Mouse (Mus musculus) urinary bladder, adult 2 months (tissue): Measurements from ENCODE around the gene Msl3l2. TPM values are rescaled to one million over a fixed set of nuclear protein-coding genes. Genes with fewer than 3 reads are reported as not detected.

Experiments
- DNase-seq: peaks from one replicate; pipeline ENCODE4 v3.0.0; 2022; ENCODE audit warnings: low spot score
- polyA plus RNA-seq: library from polyadenylated mRNA; depleted of rRNA; stranded (reverse); fragments of >200 nt; gene quantifications from 2 replicates; pipeline ENCODE4 v1.2.3, GENCODE M21; 2012; rRNA removed

Gene Msl3l2
- 7.8 and 8.4 TPM in 2 replicates for polyA plus RNA-seq

GRCm38 (mm10) chr10:56106333-56106995, at the start of gene Msl3l2:
Msl3l2 (plus strand) TSS chr10:56106917.
- DNase-seq, result peak; percentile 46

GRCm38 (mm10) chr10:56058979-56059422, 47.7 kb upstream of the Msl3l2 start:
- no peak for DNase-seq

- no peak for DNase-seq
Observed at GRCm38 (mm10) chr10:56061238-56061830, 45.4 kb upstream of the Msl3l2 start.

- no peak for DNase-seq
Observed at GRCm38 (mm10) chr10:56062746-56063145, 44.0 kb upstream of the Msl3l2 start.

- no peak for DNase-seq
Observed at GRCm38 (mm10) chr10:56089714-56090113, 17.0 kb upstream of the Msl3l2 start.

- DNase-seq, result no peak
Observed at GRCm38 (mm10) chr10:56094586-56094985, 12.1 kb upstream of the Msl3l2 start.

- DNase-seq, result no peak
Observed at GRCm38 (mm10) chr10:56096757-56097156, 10.0 kb upstream of the Msl3l2 start.

- DNase-seq, result no peak
Observed at GRCm38 (mm10) chr10:56099126-56099525, 7.6 kb upstream of the Msl3l2 start.

- no peak for DNase-seq
Observed at GRCm38 (mm10) chr10:56099641-56100310, 6.9 kb upstream of the Msl3l2 start.

- no peak for DNase-seq
Observed at GRCm38 (mm10) chr10:56106996-56107334, 248 bp downstream of the Msl3l2 start.

- DNase-seq, result peak; percentile 46
Observed at GRCm38 (mm10) chr10:56114951-56115635, 8.4 kb downstream of the Msl3l2 start.

GRCm38 (mm10) chr10:56115636-56116180, 9.0 kb downstream of the Msl3l2 start:
- no peak for DNase-seq

GRCm38 (mm10) chr10:56126972-56127371, 20.3 kb downstream of the Msl3l2 start:
- no peak for DNase-seq

- no peak for DNase-seq
Observed at GRCm38 (mm10) chr10:56129642-56130041, 22.9 kb downstream of the Msl3l2 start.

GRCm38 (mm10) chr10:56137191-56137590, 30.5 kb downstream of the Msl3l2 start:
- no peak for DNase-seq

GRCm38 (mm10) chr10:56148920-56149319, 42.2 kb downstream of the Msl3l2 start:
- DNase-seq, result no peak

- DNase-seq, result no peak
Observed at GRCm38 (mm10) chr10:56156956-56157355, 50.2 kb downstream of the Msl3l2 start.

- DNase-seq, result no peak
Observed at GRCm38 (mm10) chr10:56158207-56158606, 51.5 kb downstream of the Msl3l2 start.

GRCm38 (mm10) chr10:56158748-56159147, 52.0 kb downstream of the Msl3l2 start:
- DNase-seq, result no peak

GRCm38 (mm10) chr10:56164411-56164810, 57.7 kb downstream of the Msl3l2 start:
- DNase-seq, result no peak

- no peak for DNase-seq
Observed at GRCm38 (mm10) chr10:56165758-56166157, 59.0 kb downstream of the Msl3l2 start.
